Mouse (Mus musculus) forebrain, postnatal 0 days (tissue): ENCODE measurements around the gene Actn1. TPM values are rescaled to one million over a fixed set of nuclear protein-coding genes. Genes with fewer than 3 reads are reported as not detected.
"Not testable (repeated sequence)": the region's sequence is repeated elsewhere in the genome, so short reads cannot be mapped to it uniquely, and the experiment has no call there.

ENCODE experiments used
- ATAC-seq: fragments of 200-750 bp; cut with Nextera tagmentation; 2 replicates; pipeline ENCODE4 v1.8.0; 2017; ENCODE audit warnings: mild to moderate bottlenecking, moderate library complexity
- DNase-seq: peaks from one replicate; pipeline ENCODE4 v3.0.0-alpha.2; 2015
- H3K27ac ChIP-seq: fragments of 300-500 bp; sonication (generic); 2 replicates; pipeline ENCODE4 v1.5.1; 2014; ENCODE audit warnings: low read depth, mild to moderate bottlenecking, antibody characterized with exemption, low read length, moderate library complexity, mixed read lengths
- H3K27me3 ChIP-seq: fragments of 300-500 bp; sonication (generic); 2 replicates; pipeline ENCODE4 v1.6.1; 2014; ENCODE audit warnings: mild to moderate bottlenecking, low read length, mixed read lengths; ENCODE audit not compliant: insufficient read depth
- H3K36me3 ChIP-seq: fragments of 300-500 bp; sonication (generic); 2 replicates; pipeline ENCODE4 v1.6.1; 2014; ENCODE audit warnings: mild to moderate bottlenecking, moderate library complexity; ENCODE audit not compliant: insufficient read depth
- H3K4me1 ChIP-seq: fragments of 300-500 bp; sonication (generic); 2 replicates; pipeline ENCODE4 v1.6.1; 2014; ENCODE audit warnings: antibody characterized with exemption; ENCODE audit not compliant: insufficient read depth
- H3K4me2 ChIP-seq: fragments of 300-500 bp; sonication (generic); 2 replicates; pipeline ENCODE4 v1.6.1; 2014; ENCODE audit warnings: low read depth, mild to moderate bottlenecking, moderate library complexity
- H3K4me3 ChIP-seq: fragments of 300-500 bp; sonication (generic); 2 replicates; pipeline ENCODE4 v1.5.1; 2014; ENCODE audit warnings: low read depth, low read length, mixed read lengths
- H3K9ac ChIP-seq: fragments of 300-500 bp; sonication (generic); 2 replicates; pipeline ENCODE4 v1.6.1; 2014; ENCODE audit warnings: mild to moderate bottlenecking
- H3K9me3 ChIP-seq: fragments of 300-500 bp; sonication (generic); 2 replicates; pipeline ENCODE4 v1.6.1; 2016; ENCODE audit warnings: low read length
- CTCF ChIP-seq: sonication (generic); IDR thresholded peaks from 2 replicates; pipeline ENCODE4 v1.5.1; 2016; ENCODE audit warnings: antibody characterized with exemption, control low read depth, low read depth
- WGBS: fragments of 180-500 bp; shearing (Covaris S2); extraction: QIAGEN DNeasy Blood & Tissue Kit; methylation state at CpG from one replicate; pipeline ENCODE4 v1.1.7; 2014; 5-methylcytosine and 5-hydroxymethylcytosine counted together
- polyA plus RNA-seq: library from polyadenylated mRNA; unstranded; fragments of >200 nt; fragmentation: Nextera tagmentation; extraction: Ambion mirVana; gene quantifications from 2 replicates; pipeline ENCODE4 v1.2.1, GENCODE M21; 2015
- total RNA-seq: library from RNA; depleted of rRNA; stranded (reverse); fragments of >200 nt; gene quantifications from 2 replicates; pipeline ENCODE4 v1.2.3, GENCODE M21; 2014

Actn1 gene
- total and polyA plus RNA-seq, 2 experiments from 2014 or later, result 6.7 to 19.1 TPM

- no peak overlapping the region for H3K4me3 ChIP-seq
- DNase-seq (no peak), ATAC-seq (no peak)
- no peaks in the 10 kb centered on the region for H3K9me3 ChIP-seq
- no peaks in the 10 kb centered on the region for H3K27me3 ChIP-seq
- TF ChIP-seq CTCF, result no peak
- H3K36me3 ChIP-seq, result no peaks in the 10 kb centered on the region
- H3K4me1 ChIP-seq, result no peaks in the 10 kb centered on the region
- H3K9ac ChIP-seq, result no peak overlapping the region
- 94% methylated on average over 4 of the region's 4 CpGs for WGBS
- H3K4me2 ChIP-seq, result no peak overlapping the region
- H3K27ac ChIP-seq, result no peak overlapping the region
These were observed 30.3 kb upstream of the Actn1 start for GRCm38 (mm10) chr12:80290483-80290882.

GRCm38 (mm10) chr12:80289722-80290121 is 29.6 kb upstream of the Actn1 start:
- TF ChIP-seq CTCF, result no peak
- Histone ChIP-seq H3K4me3 (no peak overlapping the region), H3K27me3 (no peaks in the 10 kb centered on the region), H3K4me2 (no peak overlapping the region), H3K36me3 (no peaks in the 10 kb centered on the region), H3K4me1 (no peaks in the 10 kb centered on the region), H3K27ac (no peak overlapping the region), H3K9me3 (no peaks in the 10 kb centered on the region), H3K9ac (no peak overlapping the region)
- WGBS, result 80% methylated on average over 3 of the region's 3 CpGs
- ATAC-seq, result no peak
- DNase-seq, result no peak

GRCm38 (mm10) chr12:80285890-80286289 is 25.7 kb upstream of the Actn1 start:
- H3K36me3 ChIP-seq, result no peaks in the 10 kb centered on the region
- 49% methylated on average over 5 of the region's 5 CpGs for WGBS
- ATAC-seq (no peak), DNase-seq (no peak)
- H3K9ac ChIP-seq, result no peak overlapping the region
- no peaks in the 10 kb centered on the region for H3K9me3 ChIP-seq
- H3K4me3 ChIP-seq, result no peak overlapping the region
- no peaks in the 10 kb centered on the region for H3K27me3 ChIP-seq
- H3K4me2 ChIP-seq, result no peak overlapping the region
- TF ChIP-seq CTCF, result no peak
- no peak overlapping the region for H3K27ac ChIP-seq
- H3K4me1 ChIP-seq, result no peaks in the 10 kb centered on the region

- H3K27ac ChIP-seq, H3K4me2 ChIP-seq, H3K36me3 ChIP-seq, H3K9me3 ChIP-seq, H3K27me3 ChIP-seq, H3K9ac ChIP-seq, H3K4me3 ChIP-seq, DNase-seq, ATAC-seq, H3K4me1 ChIP-seq: not testable (repeated sequence)
- 88% methylated on average over 2 of the region's 2 CpGs for WGBS
These were observed 24.1 kb upstream of the Actn1 start for GRCm38 (mm10) chr12:80284251-80284650.

- Histone ChIP-seq H3K27me3 (no peaks in the 10 kb centered on the region), H3K36me3 (no peaks in the 10 kb centered on the region), H3K4me3 (no peak overlapping the region), H3K9ac (no peak overlapping the region), H3K4me2 (no peak overlapping the region), H3K4me1 (no peaks in the 10 kb centered on the region), H3K9me3 (no peaks in the 10 kb centered on the region), H3K27ac (no peak overlapping the region)
- TF ChIP-seq CTCF, result no peak
- DNase-seq (no peak), ATAC-seq (no peak)
- WGBS, result 77% methylated on average over 10 of the region's 10 CpGs
These were observed 18.7 kb upstream of the Actn1 start for GRCm38 (mm10) chr12:80278866-80279265.

- TF ChIP-seq CTCF, result no peak
- no peaks in the 10 kb centered on the region for H3K36me3 ChIP-seq
- 94% methylated on average over 7 of the region's 8 CpGs for WGBS
These were observed 17.3 kb upstream of the Actn1 start for GRCm38 (mm10) chr12:80277428-80277827.

GRCm38 (mm10) chr12:80275187-80275820 is 15.1 kb upstream of the Actn1 start:
- DNase-seq (no peak), ATAC-seq (no peak)
- Histone ChIP-seq H3K27ac (no peak overlapping the region), H3K9me3 (no peaks in the 10 kb centered on the region), H3K9ac (no peak overlapping the region), H3K4me3 (no peak overlapping the region), H3K4me1 (no peaks in the 10 kb centered on the region), H3K36me3 (no peaks in the 10 kb centered on the region), H3K27me3 (no peaks in the 10 kb centered on the region), H3K4me2 (no peak overlapping the region)
- no peak for TF ChIP-seq CTCF
- WGBS, result 85% methylated on average over 5 of the region's 5 CpGs

More at GRCm38 (mm10) chr12:80277428-80277827, 17.3 kb upstream of the Actn1 start:
- Histone ChIP-seq H3K4me3 (no peak overlapping the region), H3K9me3 (no peaks in the 10 kb centered on the region), H3K4me1 (no peaks in the 10 kb centered on the region), H3K27me3 (no peaks in the 10 kb centered on the region), H3K4me2 (no peak overlapping the region), H3K9ac (no peak overlapping the region), H3K27ac (no peak overlapping the region)
- DNase-seq, result no peak
- no peak for ATAC-seq
